Mouse (Mus musculus) E14TG2a.4 (cell line): Measurements from ENCODE around the gene Atxn1.

ENCODE experiments used
- CTCF ChIP-seq: conservative IDR thresholded peaks from 2 replicates; pipeline ENCODE4 v1.5.1; 2014; ENCODE audit warnings: low read length
- POU5F1 ChIP-seq: IDR thresholded peaks from 2 replicates; pipeline ENCODE4 v1.6.1; 2014; ENCODE audit warnings: low read length, borderline replicate concordance

DNA sequence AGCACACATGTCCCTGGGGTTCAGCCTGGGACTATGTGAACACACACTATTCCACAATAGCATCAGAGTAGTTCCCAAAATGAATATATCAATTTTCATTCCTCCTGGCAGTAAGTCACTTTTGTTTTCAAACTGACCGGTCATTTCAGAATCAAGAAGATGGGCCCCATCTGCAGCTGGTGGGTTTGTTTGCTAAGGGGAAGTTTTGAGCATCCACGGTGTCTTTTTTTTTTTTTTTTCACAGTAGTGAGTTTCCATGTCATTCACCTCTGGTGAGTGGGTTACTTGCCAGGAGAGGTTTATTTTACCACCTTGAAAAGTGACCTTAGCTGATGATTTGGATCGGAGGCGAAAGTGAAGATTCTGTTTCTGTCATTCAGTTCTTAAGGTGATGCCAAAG is 166.6 kb downstream of the Atxn1 start:
- TF ChIP-seq CTCF (no peak), POU5F1 (no peak)
